Mouse (Mus musculus) frontal cortex, adult (tissue): Measurements from ENCODE around the gene Alppl2.

Source experiments
- ATAC-seq: cut with Nextera tagmentation; 2 replicates; pipeline ENCODE4 v1.9.2; 2017; ENCODE audit warnings: mild to moderate bottlenecking, moderate library complexity, mixed read lengths; ENCODE audit not compliant: low TSS enrichment

Gene Alppl2

DNA sequence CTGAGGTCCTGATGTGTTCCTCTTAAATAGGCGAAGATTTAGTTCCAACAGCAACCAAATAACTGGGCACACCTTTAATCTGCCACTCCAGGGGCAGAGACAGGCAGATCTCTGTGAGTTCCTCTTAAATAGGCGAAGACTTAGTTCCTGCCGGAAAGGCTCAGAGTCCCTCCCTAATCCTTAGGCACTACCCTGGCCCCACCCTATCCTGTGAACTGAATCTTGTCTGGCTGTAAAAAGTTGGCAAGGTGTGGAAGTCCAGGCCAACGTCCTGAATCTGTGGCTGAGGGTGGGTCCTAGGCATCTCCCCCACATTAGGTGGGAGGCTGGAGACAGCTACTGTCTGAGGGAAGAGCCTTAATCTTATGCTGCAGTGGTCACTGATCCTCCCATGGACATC lies at the start of gene Alppl2:
TSS of gene Alppl2 (minus strand) at position 101 of the 400 bp plus-strand sequence.
- ATAC-seq: no peak

DNA sequence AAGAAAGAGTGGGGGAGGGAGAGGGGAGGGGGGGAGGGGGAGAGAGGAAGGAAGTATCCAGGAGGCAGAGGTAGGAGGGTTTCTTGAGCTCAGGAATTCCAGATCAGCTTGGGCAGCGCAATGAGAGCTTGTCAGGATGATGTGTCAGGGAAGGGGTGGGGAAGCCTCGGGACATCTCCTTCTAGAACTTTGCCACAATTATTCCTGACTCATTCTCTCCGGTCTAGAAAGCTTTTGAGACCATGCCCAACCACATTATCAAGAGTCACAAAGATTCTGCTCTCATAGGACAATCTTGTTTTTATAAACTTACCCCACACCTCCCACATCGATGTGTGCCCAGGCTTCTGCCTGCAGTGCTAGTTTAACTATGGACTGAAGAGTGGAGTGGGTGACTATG lies 42.1 kb upstream of the Alppl2 start:
- no peak for ATAC-seq

DNA sequence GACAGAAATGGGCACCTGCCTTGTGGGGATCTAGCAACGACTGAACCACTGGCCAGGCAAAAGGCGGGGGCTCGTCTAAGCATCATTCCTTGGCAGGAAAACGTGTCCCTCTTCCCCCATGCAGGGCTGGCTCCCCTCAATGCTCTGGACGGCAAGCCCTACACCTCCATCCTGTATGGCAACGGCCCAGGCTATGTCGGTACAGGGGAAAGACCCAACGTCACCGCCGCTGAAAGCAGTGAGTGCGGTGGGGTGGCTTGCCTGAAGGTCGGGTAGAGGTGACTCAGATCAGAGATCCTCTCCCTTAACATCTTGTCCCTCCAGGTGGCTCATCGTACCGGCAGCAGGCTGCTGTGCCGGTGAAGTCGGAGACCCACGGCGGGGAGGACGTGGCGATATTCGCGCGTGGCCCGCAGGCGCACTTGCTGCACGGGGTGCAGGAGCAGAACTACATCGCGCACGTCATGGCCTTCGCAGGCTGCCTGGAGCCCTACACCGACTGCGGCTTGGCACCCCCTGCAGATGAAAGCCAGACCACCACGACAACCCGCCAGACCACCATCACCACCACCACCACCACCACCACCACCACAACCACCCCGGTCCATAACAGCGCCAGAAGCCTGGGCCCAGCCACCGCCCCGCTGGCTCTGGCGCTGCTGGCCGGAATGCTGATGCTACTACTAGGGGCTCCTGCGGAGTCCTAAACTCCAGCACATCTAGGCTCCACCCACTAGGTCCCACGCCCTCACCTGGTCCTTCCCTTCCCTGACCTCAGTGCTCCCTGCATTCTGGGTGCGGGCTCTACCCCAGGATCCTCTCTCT lies 37.7 kb upstream of the Alppl2 start:
- no peak for ATAC-seq

DNA sequence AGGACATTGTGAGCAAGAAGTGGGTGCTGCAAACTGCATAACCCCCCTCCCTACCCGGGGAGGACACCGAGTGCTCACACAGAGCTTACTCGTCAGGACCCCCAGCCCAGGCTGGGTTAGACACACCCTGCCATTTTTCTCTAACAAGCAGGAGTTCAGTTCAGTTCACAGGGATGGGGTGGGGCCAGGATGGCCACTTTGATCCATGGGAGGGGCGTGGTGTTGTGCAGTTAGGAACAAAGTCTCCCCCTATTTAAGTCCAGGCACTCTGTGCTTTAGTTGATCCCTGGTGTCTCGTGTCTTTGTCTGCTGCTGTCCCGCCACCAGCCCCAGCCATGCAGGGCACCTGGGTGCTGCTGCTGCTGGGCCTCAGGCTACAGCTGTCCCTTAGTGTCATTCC lies 34.9 kb upstream of the Alppl2 start, which contains the start of gene Akp3:
TSS of gene Akp3 (plus strand) at position 301 of the 400 bp plus-strand sequence.
- no peak for ATAC-seq

DNA sequence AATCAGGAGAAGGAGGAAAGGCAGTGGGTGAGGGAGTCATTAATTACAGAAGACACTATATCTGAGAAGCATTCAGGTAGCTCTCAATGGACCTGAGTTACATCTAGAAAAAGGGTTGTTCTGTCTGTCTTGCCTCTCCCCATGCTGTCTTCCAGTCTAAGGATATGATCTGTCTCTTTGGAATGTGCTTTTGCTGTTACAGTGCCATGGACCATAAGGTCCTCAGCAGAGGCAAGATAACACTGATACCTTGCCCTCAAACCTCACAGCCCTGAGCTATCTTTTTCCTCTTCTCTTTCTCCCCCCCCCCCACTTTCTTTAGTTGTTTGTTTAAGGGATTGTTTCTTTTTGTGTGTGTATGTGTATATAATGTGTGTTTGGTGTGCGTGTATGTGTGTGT lies 25.1 kb upstream of the Alppl2 start:
- no peak for ATAC-seq

DNA sequence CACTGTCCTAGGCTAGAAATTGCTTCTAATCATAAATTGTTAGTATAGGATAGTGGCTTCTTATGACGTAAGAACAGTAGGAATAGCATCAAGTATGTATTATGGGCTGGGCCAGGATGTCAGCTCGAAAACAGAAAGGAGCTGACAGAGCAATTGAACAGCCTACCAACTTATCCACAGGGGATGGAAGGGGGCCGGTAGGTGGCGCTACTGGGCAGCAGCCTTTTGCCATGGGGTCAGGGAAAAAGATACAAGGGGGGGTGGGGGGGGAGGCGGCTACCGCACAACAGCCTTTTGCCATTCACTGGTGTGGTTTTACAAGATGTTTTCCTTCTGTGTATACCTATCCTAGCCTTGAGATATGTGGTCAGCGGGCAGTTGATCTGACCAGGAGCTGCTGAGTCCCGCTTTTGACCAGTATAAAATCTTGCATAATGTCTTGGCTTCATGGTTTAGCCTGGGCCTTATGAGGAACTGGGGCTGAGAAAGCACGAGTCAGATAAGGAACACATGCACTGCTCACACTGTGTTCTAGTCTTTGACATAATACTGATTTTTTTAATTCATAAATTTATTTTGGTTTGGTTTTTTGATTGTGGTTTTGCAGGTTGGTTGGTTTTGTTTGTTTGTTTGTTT lies 22.1 kb upstream of the Alppl2 start:
- no peak for ATAC-seq

DNA sequence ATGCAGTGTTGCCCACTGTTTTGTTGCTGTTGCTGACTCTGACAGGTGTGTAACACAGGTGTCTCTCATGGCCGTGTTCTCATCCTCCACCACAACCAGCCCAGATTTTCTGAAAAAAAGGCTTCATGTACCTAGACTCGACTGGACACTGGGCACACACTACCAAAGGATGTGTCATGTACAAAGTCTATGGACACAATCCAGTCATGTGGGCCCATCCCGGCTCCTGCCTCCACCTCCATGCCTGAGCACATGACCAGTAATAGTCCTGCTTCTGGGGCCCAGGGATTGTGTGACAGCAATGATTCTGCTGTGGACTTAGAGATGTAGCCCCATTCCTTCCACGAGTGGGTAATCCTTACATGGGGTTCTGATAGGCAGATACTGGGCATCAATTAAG lies 18.8 kb upstream of the Alppl2 start:
- no peak for ATAC-seq

DNA sequence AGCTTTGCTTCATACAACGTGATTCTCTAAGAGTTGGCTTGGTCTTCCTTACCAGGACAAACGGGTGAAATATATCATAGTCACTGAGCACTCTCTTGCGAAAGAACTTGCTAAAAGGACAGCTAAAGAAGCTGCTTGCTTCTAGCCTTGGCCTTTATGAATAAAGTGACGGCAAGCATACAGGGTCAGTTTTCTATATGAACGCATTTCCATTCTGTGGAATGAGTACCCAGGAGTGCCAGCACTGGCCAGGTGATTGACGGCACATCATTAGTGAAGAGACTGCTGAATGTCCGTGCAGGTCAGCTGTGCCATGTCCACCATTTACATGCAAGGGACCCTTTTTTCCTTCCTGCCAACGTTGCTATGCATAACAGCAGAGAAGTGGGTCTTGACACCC lies 16.8 kb upstream of the Alppl2 start:
- ATAC-seq: no peak

DNA sequence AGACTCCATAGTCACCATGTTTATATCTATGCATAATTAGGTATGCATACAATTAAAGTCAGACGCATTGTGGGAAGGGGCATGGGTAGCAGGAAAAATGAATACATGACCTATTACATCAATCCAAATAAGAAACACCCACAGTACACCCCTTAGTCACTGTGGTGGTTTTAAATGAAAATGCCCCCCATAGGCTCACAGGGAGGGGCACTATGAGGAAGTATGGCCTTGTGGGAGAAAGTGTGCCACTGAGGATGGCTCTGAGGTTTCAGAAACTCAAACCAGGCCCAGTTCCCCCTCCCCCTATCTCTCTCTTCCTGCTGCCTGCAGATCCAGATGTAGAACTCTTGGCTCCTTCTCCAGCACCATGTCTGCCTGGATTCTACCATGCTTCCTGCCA lies 14.2 kb upstream of the Alppl2 start:
- no peak for ATAC-seq

DNA sequence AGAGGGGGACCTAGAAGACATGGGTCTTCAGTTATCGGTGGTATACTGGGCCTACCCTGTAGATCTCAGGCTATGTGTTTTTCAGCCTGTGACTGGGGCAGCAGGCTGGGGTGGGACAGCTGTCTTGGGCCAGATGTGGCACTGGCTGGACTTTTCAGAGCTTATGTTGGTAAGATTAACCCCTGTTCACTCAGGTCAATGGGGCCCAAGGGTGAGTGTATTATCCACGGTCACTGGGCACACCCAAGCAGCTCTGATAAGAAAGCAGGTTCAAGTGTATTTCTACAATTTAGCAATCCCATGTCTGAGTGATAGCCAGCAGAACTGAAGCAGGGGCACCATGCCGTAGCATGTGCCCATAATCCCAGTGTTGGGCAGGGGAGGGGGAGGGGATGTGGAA lies 12.4 kb upstream of the Alppl2 start:
- ATAC-seq: no peak

DNA sequence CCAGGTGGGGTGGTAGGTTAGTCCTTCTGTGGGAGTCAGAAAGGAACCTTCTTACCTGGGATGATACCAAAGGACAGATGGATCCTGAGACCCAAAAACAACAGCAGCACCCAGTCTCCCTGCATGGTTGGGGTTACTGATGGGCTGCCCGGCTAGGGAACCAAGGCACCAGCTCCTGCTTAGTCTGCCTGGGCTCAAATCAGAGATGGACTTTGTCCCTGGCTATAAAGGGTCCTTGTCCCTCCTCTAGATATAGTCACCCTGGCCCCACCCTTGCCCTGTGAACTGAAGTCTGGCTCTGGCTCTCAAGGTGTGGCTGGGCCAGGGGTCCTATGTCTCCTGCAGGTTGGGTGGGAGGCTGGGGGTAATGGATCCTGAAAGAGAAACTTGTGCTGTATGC lies 11.7 kb upstream of the Alppl2 start, which contains the start of gene Alpi:
TSS of gene Alpi (minus strand) at position 196 of the 400 bp plus-strand sequence.
- no peak for ATAC-seq

DNA sequence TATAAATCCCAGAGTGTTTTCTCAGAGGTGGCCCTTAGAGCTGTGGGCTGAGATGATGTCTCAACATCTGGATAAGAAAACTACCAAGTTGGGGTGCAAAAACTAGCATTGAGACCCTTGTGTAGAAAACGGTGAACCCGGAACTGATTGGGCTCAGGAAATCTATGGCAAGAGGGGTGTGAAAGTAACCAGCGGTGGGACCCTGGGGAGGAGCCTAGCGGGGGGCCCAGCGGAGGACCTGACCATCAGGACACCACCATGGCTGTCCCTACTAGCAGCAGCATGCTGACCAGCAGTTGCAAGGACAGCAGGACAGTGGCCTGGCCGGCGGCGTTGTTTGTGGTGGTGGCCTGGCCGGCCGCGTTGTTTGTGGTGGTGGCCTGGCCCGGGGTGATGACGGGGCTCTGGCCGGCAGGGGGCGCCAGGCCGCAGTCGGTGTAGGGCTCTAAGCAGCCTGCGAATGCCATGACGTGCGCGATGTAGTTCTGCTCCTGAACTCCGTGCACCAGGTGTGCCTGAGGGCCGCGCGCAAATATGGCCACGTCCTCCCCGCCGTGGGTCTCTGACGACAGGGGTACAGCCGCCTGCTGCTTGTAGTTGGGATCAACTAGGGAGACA lies 8.7 kb upstream of the Alppl2 start:
- peak; percentile 70 for ATAC-seq

DNA sequence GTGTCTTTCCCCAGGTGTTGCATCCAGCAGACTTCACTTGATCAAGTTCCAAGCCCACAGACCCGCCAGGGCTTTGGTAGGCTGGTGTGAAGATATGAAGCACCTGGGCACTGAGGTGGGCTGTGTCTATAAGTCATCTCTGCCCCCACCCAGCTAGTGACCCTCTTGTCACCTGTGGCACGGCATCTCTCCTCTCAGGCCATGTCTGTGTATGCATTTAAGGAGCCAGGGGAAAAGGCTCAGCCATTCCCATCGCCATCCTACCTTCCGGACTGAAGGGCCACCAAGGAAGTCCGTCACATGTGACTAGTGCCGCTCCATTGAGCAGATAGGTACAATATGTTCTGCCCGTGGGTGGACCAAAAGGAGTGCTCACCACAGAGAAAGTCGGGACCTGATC lies 5.9 kb upstream of the Alppl2 start:
- ATAC-seq: no peak

DNA sequence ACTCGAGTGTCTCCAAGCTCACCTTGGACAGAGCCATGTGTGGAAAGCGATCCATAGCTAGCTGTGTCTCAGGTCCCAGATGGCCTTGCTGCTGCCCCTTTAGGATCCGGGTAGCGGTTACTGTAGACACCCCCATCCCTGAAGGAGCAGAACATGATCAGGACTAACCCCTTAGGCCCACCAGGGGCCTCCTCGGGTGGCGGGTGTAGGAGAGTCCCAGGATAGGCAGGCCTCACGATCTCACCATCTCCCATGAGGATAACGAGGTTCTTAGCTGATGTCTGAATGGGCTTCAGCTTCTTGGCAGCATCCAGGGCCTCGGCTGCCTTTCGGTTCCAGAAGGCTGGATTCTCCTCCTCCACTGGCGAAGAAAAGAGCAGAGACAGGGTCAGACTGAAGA lies 477 bp downstream of the Alppl2 start:
- ATAC-seq: no peak

DNA sequence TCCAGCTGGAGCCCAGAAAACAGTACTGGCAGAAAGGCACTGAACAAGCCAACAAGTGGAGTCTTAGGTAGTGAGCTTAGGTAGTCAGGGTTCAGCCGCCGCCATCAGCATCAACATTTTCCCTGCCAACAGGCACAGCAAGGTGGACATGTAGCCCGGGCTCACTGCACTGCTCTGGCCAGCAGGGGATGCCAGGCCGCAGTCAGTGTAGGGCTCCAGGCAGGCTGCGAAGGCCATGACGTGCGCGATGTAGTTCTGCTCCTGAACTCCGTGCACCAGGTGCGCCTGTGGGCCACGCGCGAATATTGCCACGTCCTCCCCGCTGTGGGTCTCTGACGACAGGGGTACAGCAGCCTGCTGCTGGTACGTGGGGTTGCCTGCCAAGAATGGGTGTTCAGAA lies 2.8 kb downstream of the Alppl2 start:
- no peak for ATAC-seq

DNA sequence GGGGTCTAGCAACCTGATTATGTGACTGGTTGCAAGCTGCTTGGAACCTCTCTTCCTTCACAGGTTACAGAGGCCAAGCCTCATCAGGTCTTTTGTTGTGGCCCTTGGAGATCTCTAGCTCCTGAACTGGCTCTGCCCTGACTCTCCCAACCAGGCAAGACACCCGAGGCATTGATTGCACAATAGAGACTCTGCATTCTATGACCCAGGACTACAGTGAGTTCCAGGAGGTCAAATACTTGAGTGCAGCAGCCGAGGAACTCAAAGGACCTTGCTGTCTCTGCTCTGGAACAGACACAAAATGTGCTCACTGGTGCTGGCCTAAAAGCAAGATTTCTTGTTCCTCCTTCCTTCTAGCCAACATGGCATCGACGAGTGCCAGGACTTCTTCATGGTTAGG lies 3.5 kb downstream of the Alppl2 start:
- no peak for ATAC-seq

DNA sequence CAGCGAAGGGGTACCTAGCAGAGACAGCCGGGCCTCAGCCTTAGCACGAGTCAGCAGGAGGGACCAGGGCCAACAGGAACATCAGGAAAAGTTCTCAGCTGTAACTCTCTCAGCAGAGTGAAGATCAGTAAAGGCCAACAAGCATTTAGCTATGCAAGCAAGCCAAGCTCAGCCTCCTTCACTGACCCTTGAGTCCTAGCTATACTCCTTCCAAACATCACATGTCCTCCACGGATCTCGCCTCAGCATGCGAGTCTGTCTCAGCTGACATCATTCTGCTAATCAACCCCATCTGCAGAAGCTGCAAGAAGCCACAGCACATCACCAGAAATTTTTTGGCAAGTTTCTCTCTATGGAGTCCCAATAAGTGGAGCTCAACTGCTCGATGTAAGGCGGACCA lies 16.0 kb downstream of the Alppl2 start:
- no peak for ATAC-seq

DNA sequence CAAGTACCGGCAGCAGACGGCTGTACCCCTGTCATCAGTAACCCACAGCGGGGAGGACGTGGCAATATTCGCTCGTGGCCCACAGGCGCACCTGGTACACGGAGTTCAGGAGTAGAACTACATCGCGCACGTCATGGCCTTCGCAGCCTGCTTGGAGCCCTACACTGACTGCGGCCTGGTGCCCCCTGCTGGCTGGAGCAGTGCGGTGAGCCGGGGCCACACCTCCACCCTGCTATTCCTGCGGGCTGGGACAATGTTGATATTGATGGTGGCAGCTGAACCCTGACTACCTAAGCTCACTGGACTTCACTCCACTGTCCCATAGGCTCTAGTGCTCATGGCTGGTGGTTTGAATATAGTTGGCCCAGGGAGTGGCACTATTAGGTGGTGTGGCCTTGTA lies 19.0 kb downstream of the Alppl2 start:
- ATAC-seq: no peak

DNA sequence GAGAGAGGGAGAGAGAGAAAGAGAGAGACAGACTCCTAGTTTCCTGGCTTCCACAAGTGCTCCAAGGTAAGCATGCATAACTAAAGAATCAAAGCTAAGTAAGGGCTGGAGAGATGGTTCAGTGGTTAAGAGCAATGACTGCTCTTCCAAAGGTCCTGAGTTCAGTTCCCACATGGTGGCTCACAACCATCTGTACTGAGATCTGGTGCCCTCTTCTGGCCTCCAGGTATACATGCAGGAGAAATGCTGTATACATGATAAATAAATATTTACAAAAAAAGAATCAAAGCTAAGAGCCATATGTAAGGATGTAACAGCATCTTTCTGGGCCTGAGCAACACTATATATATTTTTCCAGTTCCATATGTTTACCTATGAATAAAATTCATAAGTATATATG lies 28.8 kb downstream of the Alppl2 start:
- ATAC-seq: no peak

DNA sequence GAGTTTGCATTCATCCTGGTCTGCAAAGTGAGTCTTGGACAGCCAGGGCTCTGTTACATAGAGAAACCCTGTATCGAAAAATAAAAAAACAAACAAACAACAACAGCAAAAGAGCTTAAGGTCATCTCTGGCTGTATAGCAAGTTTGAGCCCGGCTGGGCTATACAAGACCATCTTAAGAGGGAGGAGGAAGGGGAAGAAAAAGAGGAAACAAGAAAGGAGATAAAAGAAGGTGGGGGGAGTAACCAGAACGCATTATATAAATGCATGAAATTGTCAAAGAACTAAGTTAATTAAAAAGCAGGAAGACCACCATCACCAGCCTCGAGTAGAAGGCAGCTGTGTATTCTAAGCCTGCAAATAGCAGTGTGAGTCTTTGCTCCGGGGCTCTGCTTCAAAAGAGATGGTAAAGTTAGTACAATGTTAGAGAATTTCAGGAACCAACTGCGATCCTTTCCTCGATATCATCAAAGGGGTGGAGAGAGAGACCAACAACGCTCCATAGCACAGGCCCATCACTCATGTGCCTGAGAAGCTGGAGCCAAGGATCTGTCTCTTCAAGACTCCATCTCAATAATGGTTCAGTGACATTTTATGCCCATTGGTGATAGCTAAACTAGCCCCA lies 30.6 kb downstream of the Alppl2 start:
- ATAC-seq: no peak

DNA sequence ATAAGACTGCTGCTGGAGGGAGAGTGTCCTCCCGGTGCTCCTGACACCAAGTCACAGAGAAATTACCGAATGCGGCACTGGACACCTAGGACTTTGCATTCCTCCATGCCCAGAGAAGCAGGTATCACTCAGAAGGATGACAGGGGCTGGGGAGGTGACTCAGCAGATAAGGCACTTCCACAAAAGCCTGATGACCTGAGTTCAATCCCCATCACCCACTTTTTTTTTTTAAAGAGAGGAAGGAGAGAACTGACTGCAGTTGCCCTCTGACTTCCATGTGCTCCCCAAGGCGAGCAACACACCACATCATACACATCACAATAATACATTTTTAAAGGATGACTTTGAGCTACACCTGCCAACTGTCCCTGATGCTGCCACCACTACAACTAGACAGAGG lies 32.7 kb downstream of the Alppl2 start:
- ATAC-seq: no peak

DNA sequence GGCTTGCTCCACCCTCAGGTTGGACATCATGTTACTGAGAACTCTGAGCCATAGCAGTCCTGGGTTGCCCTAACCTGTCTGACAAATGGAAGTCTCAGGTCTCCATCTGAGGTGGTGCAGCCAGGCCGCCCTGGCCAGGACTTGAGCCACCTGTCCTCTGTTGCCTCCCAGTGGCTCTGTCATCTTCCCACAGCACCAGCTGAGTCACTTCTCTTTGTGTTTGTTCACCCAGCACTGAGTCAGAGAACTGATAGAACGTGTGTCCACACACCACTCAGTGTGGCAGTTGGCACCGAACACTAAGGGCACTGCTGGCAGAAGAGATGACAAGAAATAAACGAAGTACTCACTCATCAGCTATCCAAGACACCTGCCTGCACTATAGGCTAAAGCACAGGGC lies 38.4 kb downstream of the Alppl2 start:
- ATAC-seq: peak; percentile 72; the same call in 1 of the 2 replicates

DNA sequence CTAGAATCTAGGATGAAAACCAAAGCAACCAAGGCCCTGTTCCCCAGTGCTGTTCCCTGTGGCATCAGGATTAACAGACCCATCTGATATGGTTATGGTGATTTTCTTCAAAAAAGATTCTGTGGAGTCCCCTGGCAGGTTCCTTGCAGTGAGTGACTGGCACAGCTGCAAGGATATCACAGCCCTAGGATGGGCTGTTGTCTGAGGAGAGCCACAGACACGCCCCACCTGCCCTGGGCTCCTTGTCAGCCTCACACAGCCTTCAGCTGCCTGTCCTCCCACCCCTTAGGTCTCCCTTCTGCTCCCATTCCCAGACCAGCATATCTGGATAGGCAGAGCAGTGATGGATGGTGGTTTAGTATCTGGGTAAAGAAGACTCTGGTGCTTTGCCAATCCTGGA lies 39.0 kb downstream of the Alppl2 start:
- ATAC-seq: no peak
